Mouse (Mus musculus): ENCODE results near the gene Klf15. TPM values are rescaled to one million over a fixed set of nuclear protein-coding genes. Genes with fewer than 3 reads are reported as not detected.

Gene Klf15
- total RNA-seq (2021), result 10 to 100 TPM; 23.9 to 24.8 TPM
- long read RNA-seq, experiment 1, transcript Klf15-201 (3 exons, 2,373 nt), result major isoform, 88 of 103 reads
- long read RNA-seq, experiment 1, partial matches to known transcripts, result 0 of 103 reads
- long read RNA-seq, experiment 1, other reads (novel, unspliced or antisense), result 12 of 103 reads
- long read RNA-seq, experiment 2, transcript Klf15-201 (3 exons, 2,373 nt), result major isoform, 32 of 37 reads
- long read RNA-seq, experiment 2, partial matches to known transcripts, result 3 of 37 reads
- long read RNA-seq, experiment 2, other reads (novel, unspliced or antisense), result 1 of 37 reads

GRCm38 (mm10) chr6:90462181-90462706, at the start of gene Klf15:
Gene Klf15 (plus strand): TSS chr6:90462576.
- peak; percentile 86 to 90 for DNase-seq (ENCODE audit: low spot score in 2 of 2)

GRCm38 (mm10) chr6:90422565-90422964, 39.8 kb upstream of the Klf15 start:
- peak; percentile 84 to 88 for DNase-seq (ENCODE audit: low spot score in 2 of 2)

GRCm38 (mm10) chr6:90425361-90425760, 37.0 kb upstream of the Klf15 start:
- DNase-seq (ENCODE audit: low spot score in 2 of 2), result no peak

GRCm38 (mm10) chr6:90426003-90426402, 36.4 kb upstream of the Klf15 start:
- no peak for DNase-seq (ENCODE audit: low spot score in 2 of 2)

GRCm38 (mm10) chr6:90428380-90428974, 33.9 kb upstream of the Klf15 start, which contains the start of gene Cfap100:
Gene Cfap100 (minus strand): TSS chr6:90428797.
- DNase-seq (ENCODE audit: low spot score in 2 of 2), result peak; percentile 68 to 76

- peak; percentile 44 to 63 for DNase-seq (ENCODE audit: low spot score in 2 of 2)
Observed at GRCm38 (mm10) chr6:90429911-90430310, 32.5 kb upstream of the Klf15 start.

GRCm38 (mm10) chr6:90431487-90431886, 30.9 kb upstream of the Klf15 start:
- DNase-seq (ENCODE audit: low spot score in 2 of 2), result peak; percentile 64 to 68

GRCm38 (mm10) chr6:90434687-90435086, 27.7 kb upstream of the Klf15 start:
- DNase-seq (ENCODE audit: low spot score in 2 of 2), result no peak

GRCm38 (mm10) chr6:90435195-90435618, 27.2 kb upstream of the Klf15 start:
- peak; percentile 84 to 88 for DNase-seq (ENCODE audit: low spot score in 2 of 2)

GRCm38 (mm10) chr6:90436192-90436907, 26.0 kb upstream of the Klf15 start:
- no peak for DNase-seq (ENCODE audit: low spot score in 2 of 2)

- DNase-seq (ENCODE audit: low spot score in 2 of 2), result no peak
Observed at GRCm38 (mm10) chr6:90437041-90437440, 25.3 kb upstream of the Klf15 start.

- DNase-seq (ENCODE audit: low spot score in 2 of 2), result no peak
Observed at GRCm38 (mm10) chr6:90446883-90447282, 15.5 kb upstream of the Klf15 start.

- DNase-seq (ENCODE audit: low spot score in 2 of 2), result peak; percentile 80 to 92
Observed at GRCm38 (mm10) chr6:90450179-90450578, 12.2 kb upstream of the Klf15 start.

GRCm38 (mm10) chr6:90450697-90451096, 11.7 kb upstream of the Klf15 start:
- DNase-seq (ENCODE audit: low spot score in 2 of 2), result no peak

GRCm38 (mm10) chr6:90451512-90451911, 10.9 kb upstream of the Klf15 start:
- DNase-seq (ENCODE audit: low spot score in 2 of 2), result no peak

GRCm38 (mm10) chr6:90452603-90453002, 9.8 kb upstream of the Klf15 start:
- DNase-seq (ENCODE audit: low spot score in 2 of 2), result no peak

- no peak for DNase-seq (ENCODE audit: low spot score in 2 of 2)
Observed at GRCm38 (mm10) chr6:90453751-90454150, 8.6 kb upstream of the Klf15 start.

- no peak for DNase-seq (ENCODE audit: low spot score in 2 of 2)
Observed at GRCm38 (mm10) chr6:90457421-90457820, 5.0 kb upstream of the Klf15 start.

- DNase-seq (ENCODE audit: low spot score in 2 of 2), result no peak
Observed at GRCm38 (mm10) chr6:90461181-90461580, 1.2 kb upstream of the Klf15 start.

- no peak for DNase-seq (ENCODE audit: low spot score in 2 of 2)
Observed at GRCm38 (mm10) chr6:90461771-90462170, 605 bp upstream of the Klf15 start.

- DNase-seq (ENCODE audit: low spot score in 2 of 2), result peak; percentile 52 to 53
Observed at GRCm38 (mm10) chr6:90462841-90463227, 458 bp downstream of the Klf15 start.
